Mouse (Mus musculus) testis, postnatal 10 days (tissue): ENCODE data around the gene Tasp1.
A peak's percentile ranks its signal among the peaks of the same experiment; 100 is the strongest.
"Not testable (repeated sequence)": the region's sequence is repeated elsewhere in the genome, so short reads cannot be mapped to it uniquely, and the experiment has no call there.

Experiments
- DNase-seq: peaks from one replicate; pipeline ENCODE4 v3.0.0; 2021; ENCODE audit warnings: low spot score

Gene Tasp1

DNA sequence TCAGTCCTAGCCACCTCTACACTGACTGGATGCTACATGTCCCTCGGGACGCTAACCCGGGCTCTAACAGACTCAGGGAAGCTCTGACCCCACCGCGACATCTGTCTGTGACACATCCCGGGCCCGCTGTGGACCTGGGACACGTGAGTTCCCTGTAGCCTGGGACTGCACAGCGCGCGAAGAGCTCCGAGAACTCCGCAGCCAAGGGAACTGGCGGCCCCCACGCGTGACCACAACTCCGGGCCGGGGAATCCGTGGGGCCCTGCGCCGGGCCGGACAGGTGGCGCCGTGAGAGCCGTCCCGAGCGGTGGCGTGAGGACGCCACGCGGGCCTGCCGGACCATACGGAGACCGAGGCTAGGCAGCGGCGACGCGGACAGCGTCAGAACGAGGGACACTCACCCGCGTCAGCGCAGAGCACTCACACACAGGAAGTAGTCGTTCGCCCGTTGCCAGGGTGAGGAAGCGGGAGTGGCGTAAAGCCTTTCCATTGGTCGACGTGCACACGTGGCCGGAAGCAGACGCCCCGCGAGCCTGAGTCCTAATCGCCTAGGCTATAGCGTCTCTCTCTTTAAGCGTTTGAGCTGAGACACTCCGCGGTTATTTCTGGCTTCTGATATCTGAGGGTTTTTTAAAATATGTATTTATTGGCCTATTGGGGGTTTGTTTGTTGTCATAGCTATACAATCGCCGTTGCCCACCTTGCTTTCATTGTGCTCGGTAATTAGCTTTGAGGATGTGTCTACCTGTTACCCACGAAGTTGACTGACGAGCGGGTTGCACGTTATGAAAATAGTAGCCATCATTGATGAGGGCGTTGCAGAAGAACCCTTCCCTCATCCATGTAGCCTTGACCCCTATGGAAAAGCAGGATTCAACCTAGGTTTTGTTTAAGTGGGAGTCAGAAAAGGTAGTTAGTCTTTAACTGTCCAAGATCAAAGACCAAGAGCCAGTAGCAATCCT, at the start of gene Tasp1:
Gene Tasp1 (minus strand): TSS at position 453 of the 962 bp plus-strand sequence.
- DNase-seq, result peak; percentile 90

DNA sequence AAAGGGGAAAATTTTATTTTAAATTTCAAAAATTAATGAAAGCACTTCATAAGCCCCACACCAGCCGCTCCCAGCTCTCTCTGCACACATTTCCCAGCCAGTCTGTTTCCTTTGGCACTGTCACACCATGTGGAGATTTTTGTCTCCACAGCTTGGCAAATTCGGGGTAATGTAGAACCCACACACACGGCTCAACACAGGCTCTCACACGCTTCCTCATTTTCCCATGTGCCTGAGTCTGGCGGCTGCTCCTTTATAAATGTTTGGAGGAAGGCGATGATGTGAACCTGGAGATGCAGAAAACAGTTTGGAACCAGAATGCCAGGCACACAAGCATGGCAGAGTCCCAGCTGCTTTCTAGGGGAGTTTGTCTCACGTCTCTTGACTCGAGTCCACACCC, 47.2 kb upstream of the Tasp1 start:
- DNase-seq, result no peak

DNA sequence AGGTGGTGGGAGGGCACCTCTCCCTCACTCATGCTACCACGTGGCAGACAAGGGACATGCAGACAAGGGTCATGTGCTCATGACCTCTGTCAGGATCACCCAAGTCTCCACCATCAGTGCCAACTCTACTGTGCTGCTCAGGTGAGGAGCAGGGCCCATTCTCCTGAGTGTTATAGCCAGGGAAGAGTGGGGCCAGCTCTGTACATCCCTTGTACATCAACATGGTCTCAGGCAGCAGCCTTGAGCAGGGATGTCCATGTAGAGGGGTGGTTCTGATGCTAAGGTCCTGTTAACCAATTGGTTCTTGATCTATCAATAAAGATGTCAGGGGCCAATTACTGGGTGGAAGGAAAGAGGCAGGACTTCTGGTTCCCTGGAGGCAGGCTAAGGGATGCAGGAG, 42.3 kb upstream of the Tasp1 start:
- no peak for DNase-seq

DNA sequence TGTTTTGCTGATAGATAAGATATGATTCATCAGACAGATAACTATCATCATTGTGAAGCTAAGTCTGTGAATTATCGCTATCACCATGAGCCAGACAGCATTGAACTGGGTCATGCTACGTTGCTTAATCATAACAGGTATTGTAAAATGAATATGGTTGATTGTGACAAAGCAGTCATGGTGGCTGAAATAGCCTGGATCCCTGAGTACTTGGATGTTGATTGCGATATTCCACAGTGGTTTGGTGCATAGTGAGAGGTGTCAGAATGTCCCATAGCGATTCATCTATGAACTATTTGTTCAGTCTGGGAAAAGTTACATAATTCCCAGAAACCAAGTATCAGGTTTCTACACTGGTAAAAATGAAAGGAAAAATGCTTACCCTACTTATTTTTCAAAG, 41.0 kb upstream of the Tasp1 start:
- DNase-seq, result no peak

DNA sequence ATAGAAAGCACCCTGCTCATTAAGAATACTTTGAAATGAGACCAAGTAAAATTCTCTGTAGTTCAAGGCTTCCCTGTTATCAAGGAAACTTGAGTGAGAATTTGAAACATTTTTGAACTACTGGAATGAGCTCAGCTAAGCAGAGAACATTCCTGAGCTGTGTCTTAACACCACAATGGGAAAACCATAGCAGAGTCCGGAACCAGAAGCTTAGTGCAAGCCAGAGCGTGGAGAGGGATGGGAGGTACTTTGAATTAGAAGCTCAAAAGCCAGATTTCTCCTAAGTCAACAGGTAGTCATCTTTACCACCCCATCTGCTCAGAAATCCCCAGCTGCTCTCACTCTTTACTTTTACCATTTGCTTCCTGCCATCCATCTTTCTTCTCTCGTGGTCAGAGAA, 38.3 kb upstream of the Tasp1 start:
- no peak for DNase-seq

DNA sequence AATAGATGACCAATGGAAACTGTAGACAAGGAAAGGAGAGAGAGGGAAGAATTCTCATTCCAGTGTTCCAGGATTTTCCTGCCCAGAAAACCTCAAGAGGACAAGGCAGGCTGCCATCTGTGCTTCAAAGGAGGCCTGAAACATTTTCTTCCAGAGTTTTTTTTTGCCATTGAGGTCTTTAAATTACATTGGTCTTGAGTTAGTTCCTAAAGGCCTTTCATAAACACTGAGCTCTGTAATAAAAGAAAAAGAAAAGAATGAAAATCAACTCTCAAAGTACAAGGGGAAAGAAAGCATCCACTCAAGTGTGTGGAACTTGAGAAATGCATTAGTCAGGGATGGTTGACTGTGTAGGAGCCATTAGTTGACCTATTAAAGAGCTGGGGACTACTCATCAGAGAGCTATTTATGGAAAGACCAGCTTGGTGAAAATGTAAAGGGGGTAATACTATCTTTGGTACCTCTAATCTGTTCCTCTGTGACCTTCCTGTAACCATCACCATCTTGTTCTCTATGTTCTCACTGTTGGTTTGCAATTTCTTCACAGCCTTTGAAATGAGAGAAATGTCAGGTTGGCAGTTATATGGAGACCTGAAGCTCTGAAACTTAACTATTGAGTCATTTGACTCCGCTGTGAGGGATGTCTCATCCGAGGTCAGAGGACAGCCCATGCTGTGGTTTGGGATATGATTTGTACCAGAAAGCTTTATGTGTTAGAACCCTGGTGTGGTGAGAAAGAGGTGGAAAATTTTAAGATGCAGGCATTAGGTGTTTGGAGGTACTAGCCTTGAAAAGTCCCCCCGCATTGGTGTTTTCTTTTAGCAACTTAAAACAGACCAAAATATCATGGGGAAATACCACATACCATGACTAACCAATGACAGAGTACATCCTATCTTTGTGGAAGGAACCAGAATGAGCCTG, 34.2 kb upstream of the Tasp1 start:
- DNase-seq, result no peak

DNA sequence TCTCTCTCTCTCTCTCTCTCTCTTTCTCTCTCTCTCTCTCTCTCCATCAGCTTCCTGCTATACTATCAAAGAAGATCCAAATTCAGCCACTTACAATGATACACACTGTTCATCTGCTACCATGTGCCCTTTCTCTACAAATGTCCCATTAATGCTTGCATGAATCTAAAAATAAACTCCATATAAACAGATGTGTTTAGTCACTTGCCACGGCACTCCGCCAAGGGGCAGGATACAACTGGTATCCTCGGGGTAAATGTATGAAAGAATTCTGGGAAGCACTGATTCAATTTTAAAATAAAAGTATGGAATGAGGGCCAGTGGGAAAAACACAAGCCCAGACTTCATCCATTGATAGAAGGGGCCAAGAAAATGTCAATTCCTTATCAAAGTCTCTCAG, 33.4 kb upstream of the Tasp1 start:
- no peak for DNase-seq

DNA sequence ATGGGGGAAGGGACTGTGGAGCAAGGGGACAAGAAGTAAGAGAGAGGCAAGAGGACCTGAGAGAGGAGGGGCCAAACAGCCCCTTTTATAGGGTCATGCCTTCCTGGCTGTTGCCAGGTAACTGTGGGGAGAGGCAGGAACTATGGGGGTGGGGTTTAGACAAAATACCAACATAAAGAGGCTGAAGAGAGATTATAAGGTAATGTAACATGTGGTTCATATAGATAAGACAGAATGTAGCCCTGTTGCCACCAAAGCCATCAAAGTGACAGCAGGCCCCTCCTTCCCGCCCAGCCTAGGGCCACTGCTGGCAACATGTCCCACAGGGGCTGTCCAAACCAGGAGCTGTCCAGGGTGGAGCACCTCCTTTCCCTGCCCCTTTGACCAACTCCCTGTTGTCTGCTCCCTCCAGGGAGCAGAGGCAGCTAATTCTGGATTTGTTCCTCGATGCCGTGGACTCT, 30.6 kb upstream of the Tasp1 start:
- DNase-seq, result no peak

DNA sequence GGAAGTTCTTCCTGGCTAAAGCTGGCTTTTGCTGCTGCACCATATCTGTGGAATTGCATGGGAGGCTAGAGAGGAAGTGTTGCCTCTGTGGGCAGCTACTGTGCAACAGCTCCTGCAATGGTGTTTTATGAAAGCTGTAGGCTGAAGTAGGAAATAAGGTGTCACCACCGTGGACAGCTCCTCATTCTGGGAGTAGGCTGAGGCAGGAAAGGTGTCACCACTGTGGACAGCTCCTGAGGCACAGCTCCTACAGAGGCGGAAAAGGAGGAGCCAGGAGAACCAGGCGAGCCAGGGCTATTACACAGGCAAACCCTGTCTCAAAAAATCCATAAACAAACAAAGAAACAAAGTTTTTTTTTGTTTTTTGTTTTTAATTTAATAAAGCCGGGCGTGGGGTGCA, 29.4 kb upstream of the Tasp1 start:
- no peak for DNase-seq

DNA sequence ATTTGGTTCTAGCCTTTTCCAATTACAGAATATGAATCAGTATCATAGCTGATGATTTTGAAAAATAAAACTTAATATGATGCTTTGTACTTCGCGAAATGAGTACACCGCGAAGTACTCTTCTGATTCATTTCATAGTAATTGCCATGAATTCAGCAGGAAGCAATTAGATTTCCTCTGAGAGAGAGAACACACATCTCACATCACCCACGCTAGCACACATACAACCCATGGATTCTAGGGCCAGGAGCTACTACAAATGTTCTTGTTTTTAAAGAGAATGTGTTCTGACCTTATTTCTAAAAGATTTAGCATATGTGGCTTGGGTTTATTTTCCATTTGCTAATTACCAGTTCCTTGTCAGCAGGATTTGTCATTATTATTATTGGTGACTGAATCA, 26.8 kb upstream of the Tasp1 start:
- no peak for DNase-seq

DNA sequence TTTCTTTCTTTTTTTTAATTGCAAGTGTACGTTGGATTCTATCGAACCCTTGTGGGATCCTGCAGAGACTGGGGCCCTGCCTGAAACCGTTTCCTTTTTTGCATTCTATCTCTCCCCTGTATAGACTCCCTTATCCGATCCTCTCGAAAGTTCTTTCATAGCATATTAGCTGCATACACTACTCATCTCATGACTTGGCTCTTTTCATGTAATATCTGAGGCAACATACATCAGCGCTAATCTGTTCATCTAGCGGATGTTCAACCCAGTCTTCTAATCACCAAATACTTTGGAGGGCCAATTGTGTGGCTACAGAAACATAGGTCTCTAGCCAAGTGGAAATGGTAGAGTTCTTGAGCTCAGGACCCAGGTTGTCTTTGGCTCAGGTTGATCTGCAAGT, 17.6 kb upstream of the Tasp1 start:
- no peak for DNase-seq

DNA sequence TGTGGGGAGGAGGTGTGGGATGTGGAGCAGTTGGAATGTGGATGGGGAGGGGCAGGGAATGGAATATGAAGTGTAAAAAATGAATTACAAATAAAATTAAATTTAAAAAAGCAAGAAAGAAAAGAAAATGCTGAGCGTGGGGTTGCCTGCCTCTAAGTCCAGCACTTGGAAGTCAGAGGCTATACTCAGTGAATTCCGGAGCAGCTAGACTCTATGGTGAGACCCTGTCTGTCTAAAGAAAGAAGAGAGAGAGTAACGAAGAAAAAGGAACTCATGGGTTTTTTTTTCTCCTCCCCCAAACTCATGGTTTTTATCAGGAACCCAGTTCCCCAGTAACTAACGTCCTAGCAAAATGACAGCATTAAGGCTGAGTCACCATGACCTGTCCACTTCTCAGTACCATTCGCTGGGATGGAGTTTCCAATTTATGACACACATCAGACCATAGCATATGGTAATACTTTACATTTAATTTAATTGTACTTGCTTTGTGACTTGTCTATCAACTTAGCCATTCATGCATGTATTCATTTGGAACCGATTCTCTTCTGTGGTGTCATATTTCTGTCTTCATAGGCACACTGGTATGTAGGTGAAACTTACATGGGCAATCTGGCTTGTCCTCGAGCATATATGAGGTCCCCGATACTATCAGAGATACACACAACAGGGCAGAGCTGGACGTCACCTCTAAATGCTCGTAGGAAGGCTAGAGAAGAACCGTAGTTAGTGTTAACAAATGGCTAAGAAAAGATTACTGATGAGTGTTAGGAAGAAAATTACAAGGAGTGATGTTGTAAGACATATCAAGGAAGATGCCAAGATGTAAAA, 14.4 kb upstream of the Tasp1 start:
- DNase-seq, result no peak

DNA sequence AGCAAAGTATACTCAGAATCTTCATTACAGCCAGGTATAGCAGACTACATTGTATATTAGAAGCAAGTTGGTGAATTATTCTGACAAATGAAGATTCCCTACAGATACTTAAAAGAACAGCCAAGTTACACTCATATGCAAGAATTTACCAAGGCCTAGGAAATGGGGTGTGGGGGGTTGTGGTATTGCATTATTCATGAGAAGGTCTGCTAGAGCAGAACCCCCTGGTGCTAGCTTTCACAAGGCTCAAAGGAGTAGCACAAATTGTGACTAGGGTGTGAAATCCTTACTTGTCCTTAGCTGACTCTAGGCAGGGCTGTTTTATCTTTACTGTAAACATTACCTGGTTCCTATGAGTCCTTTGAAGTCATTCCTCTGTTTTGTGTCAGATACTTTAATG, 12.7 kb upstream of the Tasp1 start:
- DNase-seq, result not testable (repeated sequence)

DNA sequence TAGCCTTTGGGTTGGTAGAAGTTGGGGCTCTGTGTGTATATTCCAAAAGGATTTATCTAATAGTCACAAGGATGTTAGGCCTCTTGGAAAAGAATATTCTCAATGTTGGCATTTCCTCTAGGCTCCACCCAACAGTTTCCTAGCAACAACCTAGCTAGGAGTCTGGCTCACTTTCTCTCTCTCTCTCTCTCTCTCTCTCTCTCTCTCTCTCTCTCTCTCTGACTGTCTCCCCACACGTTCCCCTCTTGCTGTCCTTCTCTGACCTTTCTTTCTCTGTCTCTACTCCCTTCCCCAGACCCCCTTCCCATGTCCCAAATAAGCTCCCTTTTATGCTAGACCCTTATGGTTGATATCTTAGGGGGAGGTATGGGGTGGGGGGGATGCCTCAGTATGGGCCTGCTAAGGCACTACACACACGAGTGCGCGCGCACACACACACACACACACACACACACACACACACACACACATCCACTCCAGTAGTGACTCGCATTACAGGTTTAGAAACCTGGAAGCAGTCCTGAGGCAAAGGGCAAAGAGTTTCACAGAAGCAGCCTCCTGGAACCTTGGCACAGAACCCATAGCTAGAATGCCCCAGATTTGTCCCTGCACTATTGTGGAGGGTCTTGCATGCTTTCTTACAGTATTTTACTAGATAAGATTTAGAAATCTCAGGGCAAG, 12.1 kb upstream of the Tasp1 start:
- no peak for DNase-seq

DNA sequence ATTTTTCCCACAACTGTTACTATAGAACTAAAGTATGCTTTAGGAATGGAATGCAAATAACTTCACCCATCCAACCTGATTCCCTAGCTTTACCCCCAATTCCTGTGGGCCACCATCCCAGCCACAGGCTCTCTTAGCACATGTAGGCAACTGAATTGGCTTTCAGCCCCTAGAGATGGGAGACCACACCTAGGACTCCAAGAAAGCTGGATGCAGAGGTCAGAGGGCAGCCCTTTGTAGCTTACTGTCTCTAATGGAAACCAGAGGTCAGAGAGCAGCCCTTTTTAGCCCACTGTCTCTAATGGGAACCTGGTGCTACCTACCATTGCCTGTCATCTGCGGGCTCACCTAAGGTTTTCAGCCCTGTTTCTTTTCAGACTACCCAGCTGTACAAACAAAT, 10.9 kb upstream of the Tasp1 start:
- no peak for DNase-seq

DNA sequence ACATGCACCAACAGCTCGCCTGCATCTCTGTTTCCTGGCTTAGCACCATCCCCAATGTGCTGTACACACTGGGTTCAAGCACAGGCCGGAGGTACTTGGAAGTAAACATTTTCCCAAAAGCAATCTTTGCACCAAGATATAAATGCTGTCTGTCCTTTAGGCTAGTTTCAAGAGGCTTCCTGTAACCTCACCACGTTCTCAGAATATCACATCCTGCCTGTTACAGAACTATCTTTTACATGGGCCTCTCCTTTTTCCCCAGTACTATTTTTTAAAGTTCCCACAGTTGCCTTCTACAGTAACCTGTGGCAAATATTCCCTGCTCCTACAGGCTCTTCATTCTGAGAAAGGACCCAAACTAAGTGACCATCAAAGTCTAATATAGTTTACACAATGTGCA, 8.5 kb upstream of the Tasp1 start:
- no peak for DNase-seq

DNA sequence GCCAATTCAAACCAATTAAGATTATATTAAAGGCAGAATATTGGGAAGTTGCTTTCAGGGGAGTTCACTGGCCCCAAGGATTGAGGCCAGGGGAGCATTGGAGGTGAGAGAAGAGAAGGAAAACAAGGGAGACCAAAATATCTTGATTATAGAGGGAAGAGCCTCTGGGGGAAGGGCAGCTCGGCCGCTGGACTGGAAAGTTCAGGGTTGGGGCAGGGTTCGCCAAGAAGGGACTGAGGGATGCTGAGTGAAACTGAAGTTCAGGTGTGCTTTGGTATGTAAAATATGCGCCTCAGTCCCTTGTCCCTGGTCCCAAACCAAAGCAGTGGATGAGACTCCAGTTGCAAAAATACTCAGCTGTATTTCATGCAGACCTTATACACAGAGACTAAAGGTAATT, 911 bp upstream of the Tasp1 start:
- DNase-seq, result no peak

DNA sequence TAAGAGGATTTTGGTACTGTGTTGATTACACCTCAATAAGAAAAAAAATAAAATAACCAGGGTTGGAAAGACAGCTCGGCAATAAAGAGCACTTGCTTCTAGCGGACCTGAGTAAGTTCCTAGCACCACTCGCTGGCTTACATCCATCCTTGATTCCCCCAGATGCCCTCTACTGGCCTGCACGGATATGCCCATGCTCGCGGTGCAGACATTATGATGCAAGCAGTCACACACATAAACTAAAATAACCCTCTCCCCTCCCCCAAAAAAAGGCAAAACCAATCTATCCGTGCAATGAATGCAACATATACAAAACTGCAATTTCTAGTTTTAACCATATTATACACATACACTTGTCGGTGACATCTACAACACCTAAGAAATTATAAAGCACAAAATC, 929 bp downstream of the Tasp1 start:
- no peak for DNase-seq

DNA sequence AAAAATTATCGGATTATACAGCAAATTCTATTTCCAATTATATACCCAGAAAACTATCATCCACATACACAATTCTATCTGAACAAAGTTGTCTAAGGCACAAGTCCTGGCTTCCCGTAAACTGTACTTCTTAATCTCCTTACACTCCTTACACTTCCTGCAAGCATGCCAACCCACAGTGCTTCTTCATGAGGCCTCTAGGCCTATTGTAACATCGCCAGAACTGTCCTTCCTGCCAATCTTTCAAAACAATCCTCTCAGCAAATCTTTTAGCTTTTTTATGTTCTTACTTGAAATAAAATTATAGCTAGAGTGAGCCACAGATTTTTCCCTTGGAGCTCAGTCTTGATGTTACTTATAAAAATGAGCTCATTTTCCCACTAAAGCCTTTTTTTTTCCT, 5.1 kb downstream of the Tasp1 start:
- DNase-seq, result no peak

DNA sequence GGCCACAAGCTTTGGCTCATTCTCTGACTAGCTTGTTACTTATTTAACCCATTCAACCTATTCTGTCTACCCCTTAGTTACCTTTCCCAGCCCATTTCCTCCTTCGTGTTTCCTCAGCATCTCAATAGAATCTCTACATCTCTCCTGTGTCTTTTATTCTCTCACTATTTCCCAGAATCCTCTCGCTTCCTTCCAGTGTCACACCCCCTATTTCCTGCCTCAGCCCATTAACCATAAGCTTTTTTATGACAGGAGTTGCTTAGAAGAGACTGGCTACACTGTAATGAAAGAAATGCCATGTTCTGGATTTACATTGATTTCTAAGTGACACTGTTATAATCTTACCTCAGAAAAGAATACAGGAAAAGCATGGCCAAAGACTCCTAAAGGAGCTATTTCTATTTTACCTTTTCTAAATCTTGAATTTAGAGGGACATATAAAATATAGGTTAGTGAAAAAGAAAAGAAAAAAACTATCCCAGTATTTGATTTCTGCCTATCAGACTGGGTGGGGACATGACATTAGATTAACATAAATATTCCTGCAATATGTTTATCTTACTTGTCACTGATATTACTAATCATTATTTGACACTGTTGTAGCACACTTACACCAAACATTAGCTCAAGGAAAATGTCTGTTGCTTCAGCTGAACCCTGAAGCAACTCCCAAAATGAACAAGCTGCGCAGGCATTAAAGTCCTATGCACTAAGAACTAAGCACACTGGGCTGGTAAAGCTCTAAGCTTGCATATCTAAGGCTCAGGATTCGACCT, 6.3 kb downstream of the Tasp1 start:
- no peak for DNase-seq

DNA sequence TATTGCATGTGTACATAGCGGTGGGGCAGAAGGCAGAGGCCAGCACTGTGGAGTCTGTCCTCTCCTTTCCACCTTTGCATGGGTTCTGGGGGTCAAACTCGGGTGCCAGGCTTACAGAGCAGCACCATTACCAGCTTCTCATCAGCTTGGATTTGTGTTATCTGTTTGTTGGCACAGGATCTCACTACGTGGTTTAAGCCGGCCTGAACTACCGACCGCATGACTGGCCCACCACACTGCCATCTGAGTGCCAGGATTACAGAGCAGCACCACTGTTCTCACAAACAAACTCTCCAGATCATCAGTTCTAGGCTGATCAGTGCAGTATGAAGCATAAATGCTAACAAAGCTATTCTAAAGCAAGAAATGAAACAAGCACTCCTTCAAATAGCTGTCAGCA, 8.5 kb downstream of the Tasp1 start:
- DNase-seq, result no peak
